Mouse (Mus musculus): Measurements from ENCODE around the gene Cisd3. TPM values are rescaled to one million over a fixed set of nuclear protein-coding genes. Genes with fewer than 3 reads are reported as not detected.
A peak's percentile ranks its signal among the peaks of the same experiment; 100 is the strongest.
"Not testable (repeated sequence)": the region's sequence is repeated elsewhere in the genome, so short reads cannot be mapped to it uniquely, and the experiment has no call there.

Gene Cisd3
- 10 to 100 TPM; 63.5 to 80.3 TPM for polyA plus RNA-seq (2017; shearing (Covaris generic))

- peak; percentile 62 for ATAC-seq
These were observed at the start of gene Cisd3 for GRCm38 (mm10) chr11:97685613-97686321. Gene Cisd3, plus strand, starts transcription at chr11:97685826.

GRCm38 (mm10) chr11:97641668-97642067, 44.0 kb upstream of the Cisd3 start:
- no peak for ATAC-seq

- no peak for ATAC-seq
These were observed 42.9 kb upstream of the Cisd3 start for GRCm38 (mm10) chr11:97642746-97643145.

GRCm38 (mm10) chr11:97643380-97644055, 42.1 kb upstream of the Cisd3 start:
- ATAC-seq = no peak

GRCm38 (mm10) chr11:97644834-97645233, 40.8 kb upstream of the Cisd3 start:
- no peak for ATAC-seq

- not testable (repeated sequence) for ATAC-seq
These were observed 37.1 kb upstream of the Cisd3 start for GRCm38 (mm10) chr11:97648541-97648940.

- no peak for ATAC-seq
These were observed 35.3 kb upstream of the Cisd3 start for GRCm38 (mm10) chr11:97650341-97650740.

- not testable (repeated sequence) for ATAC-seq
These were observed 32.2 kb upstream of the Cisd3 start for GRCm38 (mm10) chr11:97653376-97653775.

- no peak for ATAC-seq
These were observed 31.4 kb upstream of the Cisd3 start for GRCm38 (mm10) chr11:97654210-97654609.

GRCm38 (mm10) chr11:97656269-97656971, 29.2 kb upstream of the Cisd3 start:
- ATAC-seq = no peak

GRCm38 (mm10) chr11:97657184-97657945, 28.3 kb upstream of the Cisd3 start:
- no peak for ATAC-seq

- not testable (repeated sequence) for ATAC-seq
These were observed 27.7 kb upstream of the Cisd3 start for GRCm38 (mm10) chr11:97657967-97658366.

GRCm38 (mm10) chr11:97658751-97659266, 26.8 kb upstream of the Cisd3 start:
- ATAC-seq = no peak

- peak; percentile 71 for ATAC-seq
These were observed 26.2 kb upstream of the Cisd3 start for GRCm38 (mm10) chr11:97659267-97659989.

- ATAC-seq = peak; percentile 38
These were observed 25.5 kb upstream of the Cisd3 start for GRCm38 (mm10) chr11:97659990-97660714.

GRCm38 (mm10) chr11:97660734-97661647, 24.6 kb upstream of the Cisd3 start:
- no peak for ATAC-seq

GRCm38 (mm10) chr11:97661648-97662133, 23.9 kb upstream of the Cisd3 start:
- ATAC-seq = no peak

- ATAC-seq = peak; percentile 33
These were observed 23.3 kb upstream of the Cisd3 start for GRCm38 (mm10) chr11:97662207-97662892.

- ATAC-seq = no peak
These were observed 22.6 kb upstream of the Cisd3 start, which contains the start of gene Mllt6 for GRCm38 (mm10) chr11:97662893-97663527. Gene Mllt6, plus strand, starts transcription at chr11:97663414.
